Mouse (Mus musculus): Measurements from ENCODE around the gene Plxnc1. TPM values are rescaled to one million over a fixed set of nuclear protein-coding genes. Genes with fewer than 3 reads are reported as not detected.
A peak's percentile ranks its signal among the peaks of the same experiment; 100 is the strongest.

The Plxnc1 gene
- total and polyA plus RNA-seq, 2 experiments from 2014 or later = 11.5 to 70.2 TPM

DNA sequence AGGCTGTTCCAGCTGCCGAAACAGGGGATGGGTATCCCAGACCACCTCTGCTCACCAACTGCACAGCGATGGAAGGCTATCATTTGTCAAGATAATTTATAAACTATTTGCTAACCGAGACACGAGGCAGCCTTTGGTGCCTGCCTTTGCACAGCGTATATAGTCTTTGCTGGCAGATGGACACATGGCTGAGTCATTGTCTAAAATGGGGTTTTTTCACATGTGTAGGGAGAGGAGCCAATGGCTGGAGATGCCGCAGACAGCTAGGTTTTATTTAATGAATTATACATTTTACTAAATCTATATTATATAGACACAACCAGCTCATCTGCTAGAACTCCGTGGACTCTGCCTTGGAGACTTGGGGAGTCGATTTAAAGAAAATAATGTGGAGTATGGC lies 37.9 kb upstream of the Plxnc1 start:
- Histone ChIP-seq H3K27ac (ENCODE audit: low read depth, low read length) (no peak overlapping the region), H3K4me3 (ENCODE audit: low read depth, low read length) (no peak overlapping the region), H3K4me1 (ENCODE audit: insufficient read depth) (no peaks in the 10 kb centered on the region), H3K36me3 (ENCODE audit: insufficient read depth) (no peaks in the 10 kb centered on the region), H3K9me3 (ENCODE audit: low read length) (no peaks in the 10 kb centered on the region), H3K4me2 (ENCODE audit: low read depth) (no peak overlapping the region), H3K27me3 (ENCODE audit: insufficient read depth, low read length) (no peaks in the 10 kb centered on the region), H3K9ac (no peak overlapping the region)
- DNase-seq (no peak), ATAC-seq (no peak)
- no peak for TF ChIP-seq CTCF (IDR thresholded peaks at IDR 0.05; ENCODE audit: low read depth)
- 86% methylated on average over 8 of the region's 8 CpGs for WGBS

DNA sequence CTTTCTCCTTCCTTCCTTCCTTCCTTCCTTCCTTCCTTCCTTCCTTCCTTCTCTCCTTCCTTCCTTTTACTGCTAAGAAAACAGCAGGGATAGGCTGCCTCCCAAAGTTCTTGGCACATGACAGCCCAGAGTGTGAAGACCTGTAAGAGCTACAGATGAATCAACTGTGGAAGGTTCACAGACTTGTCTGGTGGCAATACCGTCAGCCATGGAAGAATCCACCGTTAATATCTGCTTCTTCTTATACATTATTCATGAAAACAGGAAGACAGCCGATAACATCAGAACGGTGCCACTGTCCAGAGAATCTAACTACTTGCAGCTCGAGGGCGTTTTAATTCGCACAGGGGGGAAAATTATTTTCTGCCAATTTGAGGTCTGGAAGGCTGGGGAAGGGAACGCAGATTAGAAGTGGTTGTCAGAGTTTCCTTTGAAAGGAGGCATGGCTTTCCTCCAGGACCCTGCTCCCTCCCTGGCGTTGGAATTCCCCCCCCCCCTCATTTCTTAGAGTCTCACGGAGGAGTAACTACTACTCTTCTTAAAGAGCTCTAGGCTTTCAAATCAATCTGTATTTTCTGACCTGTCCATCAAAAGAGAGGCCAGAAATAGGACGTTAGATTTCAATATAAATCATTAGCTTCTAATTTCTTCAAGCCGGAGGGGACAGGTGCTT lies 37.0 kb upstream of the Plxnc1 start:
- no peak overlapping the region for H3K27ac ChIP-seq (ENCODE audit: low read depth, low read length)
- no peak; the same call in 1 of the 2 replicates for ATAC-seq

DNA sequence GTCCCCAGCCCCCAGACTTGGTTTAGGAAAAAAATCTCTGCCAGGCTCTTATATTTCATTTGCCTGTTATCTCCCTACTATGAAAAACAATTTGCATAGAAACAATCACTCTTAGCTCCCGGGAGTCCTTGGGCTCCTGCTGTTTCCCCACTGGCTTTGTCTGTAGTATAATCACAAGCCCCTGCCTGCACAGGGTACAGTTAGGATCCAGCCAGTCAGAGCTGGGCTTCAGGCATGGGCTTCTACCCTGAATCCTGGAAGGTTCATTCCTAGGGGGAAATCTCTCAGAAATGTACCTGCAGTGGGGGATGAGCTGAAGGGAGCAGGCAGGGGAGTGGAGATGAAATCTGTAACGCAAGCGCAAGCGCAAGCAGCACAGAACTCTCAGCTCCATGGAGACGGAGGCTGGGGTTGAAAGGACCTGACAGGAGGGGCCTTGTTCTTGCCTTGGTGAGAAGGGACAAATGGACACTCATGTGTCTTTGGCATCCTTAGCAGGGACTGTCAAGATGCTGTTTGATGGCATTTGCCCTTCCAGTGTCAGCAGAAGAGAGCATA lies 33.7 kb upstream of the Plxnc1 start:
- Histone ChIP-seq H3K27me3 (ENCODE audit: insufficient read depth, low read length) (no peaks in the 10 kb centered on the region), H3K36me3 (ENCODE audit: insufficient read depth) (no peaks in the 10 kb centered on the region), H3K9ac (peak overlapping the region; percentile 35), H3K9me3 (ENCODE audit: low read length) (no peaks in the 10 kb centered on the region), H3K4me1 (ENCODE audit: insufficient read depth) (no peaks in the 10 kb centered on the region), H3K4me2 (ENCODE audit: low read depth) (no peak overlapping the region), H3K27ac (ENCODE audit: low read depth, low read length) (peak overlapping the region; percentile 72), H3K4me3 (ENCODE audit: low read depth, low read length) (no peak overlapping the region)
- 16% methylated on average over 5 of the region's 5 CpGs for WGBS
- no peak for TF ChIP-seq CTCF (IDR thresholded peaks at IDR 0.05; ENCODE audit: low read depth)
- DNase-seq (peak; percentile 47), ATAC-seq (peak; percentile 88)

More for the DNA sequence above, 37.0 kb upstream of the Plxnc1 start:
- TF ChIP-seq CTCF (IDR thresholded peaks at IDR 0.05; ENCODE audit: low read depth) = no peak
- H3K27me3 ChIP-seq (ENCODE audit: insufficient read depth, low read length) = no peaks in the 10 kb centered on the region
- WGBS = 12% methylated on average over 12 of the region's 12 CpGs
- no peaks in the 10 kb centered on the region for H3K4me1 ChIP-seq (ENCODE audit: insufficient read depth)
- H3K9me3 ChIP-seq (ENCODE audit: low read length) = no peaks in the 10 kb centered on the region
- H3K4me2 ChIP-seq (ENCODE audit: low read depth) = 0 out of 2 replicates have a peak overlapping the region, but pooled peaks have one; percentile 23
- no peak overlapping the region for H3K4me3 ChIP-seq (ENCODE audit: low read depth, low read length)
- H3K9ac ChIP-seq = no peak overlapping the region
- H3K36me3 ChIP-seq (ENCODE audit: insufficient read depth) = no peaks in the 10 kb centered on the region
- no peak for DNase-seq

DNA sequence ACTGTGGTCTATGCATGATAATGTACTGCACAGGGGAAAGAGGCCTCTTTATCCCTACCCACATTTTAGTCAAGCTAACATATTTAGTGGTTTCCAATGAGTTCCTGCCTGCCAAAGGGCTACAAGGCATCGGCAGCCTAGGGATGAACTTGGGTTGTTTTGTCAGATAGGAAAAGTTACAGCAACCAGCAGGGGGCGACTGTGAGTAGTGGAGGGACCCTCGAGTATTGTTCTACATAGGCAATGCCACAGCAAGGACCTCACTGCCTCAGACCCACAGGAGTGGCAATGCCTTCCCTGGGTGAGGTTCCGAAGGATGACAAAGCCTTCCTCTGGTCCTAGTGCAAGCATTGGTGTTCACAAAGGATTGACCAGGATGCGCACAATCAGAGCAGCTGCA lies 31.7 kb upstream of the Plxnc1 start:
- H3K9ac ChIP-seq = no peak overlapping the region
- no peak for ATAC-seq
- no peak overlapping the region for H3K4me2 ChIP-seq (ENCODE audit: low read depth)
- no peaks in the 10 kb centered on the region for H3K9me3 ChIP-seq (ENCODE audit: low read length)
- no peaks in the 10 kb centered on the region for H3K27me3 ChIP-seq (ENCODE audit: insufficient read depth, low read length)
- H3K36me3 ChIP-seq (ENCODE audit: insufficient read depth) = no peaks in the 10 kb centered on the region
- WGBS = 58% methylated on average over 5 of the region's 5 CpGs
- H3K4me3 ChIP-seq (ENCODE audit: low read depth, low read length) = no peak overlapping the region
- no peaks in the 10 kb centered on the region for H3K4me1 ChIP-seq (ENCODE audit: insufficient read depth)
- no peak for DNase-seq
- H3K27ac ChIP-seq (ENCODE audit: low read depth, low read length) = no peak overlapping the region
- peak; percentile 57 for TF ChIP-seq CTCF (IDR thresholded peaks at IDR 0.05; ENCODE audit: low read depth)

DNA sequence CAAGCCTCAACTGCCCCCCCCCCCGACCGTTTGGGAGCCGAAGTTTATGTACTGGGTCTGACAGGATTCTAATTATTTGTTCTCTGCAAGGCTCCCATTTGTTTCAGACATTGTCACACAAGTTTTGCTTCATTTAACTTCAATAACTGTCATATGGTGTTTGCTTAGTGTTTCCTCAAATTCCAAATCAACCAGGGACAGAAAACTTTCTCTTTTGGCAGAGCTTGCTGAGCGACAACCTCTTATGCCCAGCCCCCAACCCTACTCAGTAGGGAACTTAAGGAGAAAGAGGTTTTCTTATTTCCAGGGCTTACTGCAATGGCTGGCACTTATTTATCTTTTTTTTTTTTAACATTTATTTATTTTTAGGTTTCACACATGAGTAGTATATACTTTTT lies 30.5 kb upstream of the Plxnc1 start:
- DNase-seq = no peak
- Histone ChIP-seq H3K4me3 (ENCODE audit: low read depth, low read length) (no peak overlapping the region), H3K9ac (no peak overlapping the region), H3K4me1 (ENCODE audit: insufficient read depth) (no peaks in the 10 kb centered on the region), H3K4me2 (ENCODE audit: low read depth) (no peak overlapping the region), H3K36me3 (ENCODE audit: insufficient read depth) (no peaks in the 10 kb centered on the region), H3K27ac (ENCODE audit: low read depth, low read length) (no peak overlapping the region), H3K27me3 (ENCODE audit: insufficient read depth, low read length) (no peaks in the 10 kb centered on the region), H3K9me3 (ENCODE audit: low read length) (no peaks in the 10 kb centered on the region)
- TF ChIP-seq CTCF (IDR thresholded peaks at IDR 0.05; ENCODE audit: low read depth) = no peak
- no peak for ATAC-seq
- 18% methylated on average over 4 of the region's 4 CpGs for WGBS

DNA sequence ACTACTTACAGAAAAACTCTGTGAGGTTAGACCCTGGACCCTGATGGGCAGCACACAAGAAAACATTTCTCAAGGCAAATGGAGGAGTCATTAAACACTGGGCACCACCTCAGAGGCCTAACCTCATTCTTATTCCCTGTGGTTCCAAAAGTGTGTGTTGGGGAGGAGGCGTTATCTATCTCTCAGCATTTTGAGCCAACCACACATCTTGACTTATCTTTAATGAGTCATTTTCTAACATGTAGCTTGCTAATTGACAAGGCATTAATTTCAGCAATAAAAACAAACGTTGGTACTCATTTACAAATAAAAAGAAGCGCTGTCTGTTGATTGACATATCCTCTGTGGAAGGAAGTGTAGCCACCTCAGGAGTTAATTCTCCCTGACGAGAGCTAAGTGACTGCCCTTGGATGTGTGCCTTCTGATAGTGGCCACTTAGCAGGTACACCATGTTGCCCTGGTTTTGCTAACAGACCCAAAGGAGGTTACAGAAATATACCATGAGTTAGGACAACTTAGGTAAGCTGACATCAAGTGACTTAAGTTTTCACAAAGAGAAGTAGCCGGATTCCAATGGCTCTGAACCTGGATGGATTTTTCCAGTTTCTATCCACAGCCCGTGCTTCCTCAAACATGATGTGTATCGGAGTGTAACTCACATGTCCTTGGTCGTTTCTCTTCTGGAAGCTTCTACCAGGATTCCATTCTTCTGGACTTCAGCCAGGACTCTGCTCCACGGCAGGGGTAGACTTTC lies 29.9 kb upstream of the Plxnc1 start:
- Histone ChIP-seq H3K27me3 (ENCODE audit: insufficient read depth, low read length) (no peaks in the 10 kb centered on the region), H3K9me3 (ENCODE audit: low read length) (no peaks in the 10 kb centered on the region), H3K4me3 (ENCODE audit: low read depth, low read length) (no peak overlapping the region), H3K4me2 (ENCODE audit: low read depth) (no peak overlapping the region), H3K36me3 (ENCODE audit: insufficient read depth) (no peaks in the 10 kb centered on the region), H3K27ac (ENCODE audit: low read depth, low read length) (no peak overlapping the region), H3K9ac (no peak overlapping the region), H3K4me1 (ENCODE audit: insufficient read depth) (no peaks in the 10 kb centered on the region)
- ATAC-seq (no peak), DNase-seq (no peak)
- WGBS = 36% methylated on average over 9 of the region's 9 CpGs
- no peak for TF ChIP-seq CTCF (IDR thresholded peaks at IDR 0.05; ENCODE audit: low read depth)

DNA sequence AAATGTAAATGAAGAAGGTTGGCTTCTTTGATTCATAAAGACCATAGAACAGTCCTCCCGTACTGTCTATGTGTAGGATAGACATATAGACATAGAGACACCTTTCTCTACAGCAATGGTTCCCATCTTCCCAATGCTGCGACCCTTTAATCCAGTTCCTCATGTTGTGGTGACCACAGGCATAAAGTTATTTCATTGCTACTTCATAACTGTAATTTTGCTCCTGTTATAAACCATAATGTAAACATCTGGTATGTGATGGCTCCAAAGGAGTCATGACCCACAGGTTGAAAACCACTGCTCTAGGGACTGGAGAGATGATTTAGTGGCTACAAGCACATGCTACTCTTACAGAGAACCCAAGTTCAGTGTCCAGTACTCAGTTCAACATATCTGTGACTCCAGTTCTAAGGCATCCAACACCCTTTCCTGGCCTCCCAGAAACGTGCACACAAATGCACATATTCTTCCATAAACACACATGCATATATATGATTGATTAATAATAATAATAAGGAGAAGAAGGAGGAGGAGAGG lies 27.1 kb upstream of the Plxnc1 start:
- Histone ChIP-seq H3K4me3 (ENCODE audit: low read depth, low read length) (no peak overlapping the region), H3K9me3 (ENCODE audit: low read length) (no peaks in the 10 kb centered on the region), H3K27me3 (ENCODE audit: insufficient read depth, low read length) (no peaks in the 10 kb centered on the region), H3K4me2 (ENCODE audit: low read depth) (no peak overlapping the region), H3K36me3 (ENCODE audit: insufficient read depth) (no peaks in the 10 kb centered on the region), H3K27ac (ENCODE audit: low read depth, low read length) (no peak overlapping the region), H3K4me1 (ENCODE audit: insufficient read depth) (no peaks in the 10 kb centered on the region), H3K9ac (no peak overlapping the region)
- DNase-seq (no peak), ATAC-seq (no peak)
- 70% methylated on average over 3 of the region's 3 CpGs for WGBS
- TF ChIP-seq CTCF (IDR thresholded peaks at IDR 0.05; ENCODE audit: low read depth) = no peak

Measured in forebrain, postnatal 0 days (tissue).